Mouse (Mus musculus): ENCODE measurements around the gene Pvr.

Pvr gene

GRCm38 (mm10) chr7:19914558-19914957 lies 6.4 kb downstream of the Pvr start:
- TF ChIP-seq GATA4 (IDR thresholded peaks at IDR 0.05; ENCODE audit: insufficient replicate concordance, low read length), result no peak

GRCm38 (mm10) chr7:19911695-19912524 lies 9.1 kb downstream of the Pvr start:
- TF ChIP-seq GATA4 (IDR thresholded peaks at IDR 0.05; ENCODE audit: insufficient replicate concordance, low read length), result no peak

GRCm38 (mm10) chr7:19911292-19911658 lies 9.7 kb downstream of the Pvr start:
- TF ChIP-seq GATA4 (IDR thresholded peaks at IDR 0.05; ENCODE audit: insufficient replicate concordance, low read length), result no peak

- no peak for TF ChIP-seq GATA4 (IDR thresholded peaks at IDR 0.05; ENCODE audit: insufficient replicate concordance, low read length)
Measured at GRCm38 (mm10) chr7:19910421-19911291, 10.3 kb downstream of the Pvr start.

GRCm38 (mm10) chr7:19889881-19890280 lies 31.1 kb downstream of the Pvr start:
- TF ChIP-seq GATA4 (IDR thresholded peaks at IDR 0.05; ENCODE audit: insufficient replicate concordance, low read length), result no peak

GRCm38 (mm10) chr7:19887849-19888248 lies 33.1 kb downstream of the Pvr start, which contains the start of gene Ceacam19:
TSS of gene Ceacam19 (minus strand) at chr7:19887965.
- no peak for TF ChIP-seq GATA4 (IDR thresholded peaks at IDR 0.05; ENCODE audit: insufficient replicate concordance, low read length)

- TF ChIP-seq GATA4 (IDR thresholded peaks at IDR 0.05; ENCODE audit: insufficient replicate concordance, low read length), result no peak
Measured at GRCm38 (mm10) chr7:19880754-19881153, 40.2 kb downstream of the Pvr start.

- no peak for TF ChIP-seq GATA4 (IDR thresholded peaks at IDR 0.05; ENCODE audit: insufficient replicate concordance, low read length)
Measured at GRCm38 (mm10) chr7:19876781-19877425, 44.1 kb downstream of the Pvr start.

- TF ChIP-seq GATA4 (IDR thresholded peaks at IDR 0.05; ENCODE audit: insufficient replicate concordance, low read length), result no peak
Measured at GRCm38 (mm10) chr7:19875948-19876682, 44.8 kb downstream of the Pvr start.

GRCm38 (mm10) chr7:19871943-19872601 lies 48.9 kb downstream of the Pvr start:
- TF ChIP-seq GATA4 (IDR thresholded peaks at IDR 0.05; ENCODE audit: insufficient replicate concordance, low read length), result no peak

GRCm38 (mm10) chr7:19871137-19871621 lies 49.8 kb downstream of the Pvr start:
- peak; percentile 40; the same call in 1 of the 2 replicates for TF ChIP-seq GATA4 (IDR thresholded peaks at IDR 0.05; ENCODE audit: insufficient replicate concordance, low read length)

GRCm38 (mm10) chr7:19867751-19868399 lies 53.1 kb downstream of the Pvr start:
- no peak for TF ChIP-seq GATA4 (IDR thresholded peaks at IDR 0.05; ENCODE audit: insufficient replicate concordance, low read length)

GRCm38 (mm10) chr7:19866490-19866889 lies 54.5 kb downstream of the Pvr start:
- peak; percentile 70; the same call in 1 of the 2 replicates for TF ChIP-seq GATA4 (IDR thresholded peaks at IDR 0.05; ENCODE audit: insufficient replicate concordance, low read length)

Measured in liver, adult (tissue).